Mouse (Mus musculus): ENCODE data around the gene Spg20. TPM values are rescaled to one million over a fixed set of nuclear protein-coding genes. Genes with fewer than 3 reads are reported as not detected.

Gene Spg20
- 14.1 and 16.1 TPM in 2 replicates for polyA plus RNA-seq (2015; fragmentation: Nextera tagmentation; extraction: Ambion mirVana)

DNA sequence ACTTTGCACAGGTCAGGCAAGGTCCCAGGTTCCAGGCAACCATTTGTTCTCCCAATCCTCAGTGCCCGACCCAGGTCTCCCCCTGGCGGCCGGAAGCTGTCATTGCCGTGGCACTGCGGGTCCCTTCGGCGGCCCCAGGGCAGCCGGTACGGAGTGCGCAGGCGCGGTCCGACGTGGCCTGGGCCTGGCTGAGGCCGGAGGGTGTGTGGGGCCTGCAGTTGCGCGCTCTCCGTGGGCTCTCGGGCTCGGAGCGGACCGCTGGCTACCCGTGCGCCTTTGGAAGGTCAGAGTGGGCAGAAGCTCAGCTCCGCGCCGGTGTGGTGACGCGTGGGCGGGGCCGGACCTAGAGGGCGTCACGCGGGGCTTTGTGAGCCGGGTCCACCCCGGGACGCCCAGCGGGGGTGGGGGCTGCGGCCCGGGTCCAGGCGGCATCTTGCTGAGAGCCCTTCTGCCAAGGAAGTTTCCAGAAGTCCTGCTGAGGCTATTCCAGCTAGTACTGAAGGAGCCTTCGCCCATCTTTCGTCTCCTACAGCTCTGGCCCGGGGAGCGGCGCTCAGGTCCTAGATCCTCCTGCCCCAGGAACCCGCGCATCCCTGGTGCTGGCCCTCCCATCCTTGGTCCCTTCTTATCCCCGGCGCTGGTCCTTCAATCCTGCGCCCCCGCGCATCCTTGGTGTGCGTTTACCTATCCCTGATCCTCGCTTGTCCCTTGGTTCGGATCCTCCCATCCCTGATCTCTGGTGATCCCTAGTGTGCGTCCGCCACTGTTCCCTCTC is at the start of gene Spg20:
TSS of gene Spg20 (plus strand) at position 174 of the 775 bp plus-strand sequence.
- H3K4me2 ChIP-seq: peak within 1 kb of the TSS; percentile 75
- under 1% methylated on average over 55 of the region's 58 CpGs for WGBS
- H3K36me3 ChIP-seq: peaks cover 3% of the 10 kb centered on the region
- no peaks in the 10 kb centered on the region for H3K9me3 ChIP-seq
- peak within 1 kb of the TSS; percentile 94 for H3K9ac ChIP-seq
- peak; percentile 96 for ATAC-seq (ENCODE audit: low FRiP score, low read depth)
- peak within 1 kb of the TSS; percentile 77 for H3K4me3 ChIP-seq
- H3K27ac ChIP-seq (replicated peaks): peak within 1 kb of the TSS; percentile 88
- H3K4me1 ChIP-seq (replicated peaks): peaks cover 20% of the 10 kb centered on the region
- H3K27me3 ChIP-seq: no peaks in the 10 kb centered on the region

- H3K36me3 ChIP-seq: no peaks in the 10 kb centered on the region
- H3K9ac ChIP-seq: no peak overlapping the region
- H3K9me3 ChIP-seq: no peaks in the 10 kb centered on the region
- no peak for ATAC-seq (ENCODE audit: low FRiP score, low read depth)
- WGBS: 49% methylated on average over 9 of the region's 9 CpGs
- no peak overlapping the region for H3K27ac ChIP-seq (replicated peaks)
- H3K27me3 ChIP-seq: 0 out of 2 replicates have a peak, but pooled peaks cover 2% of the 10 kb centered on the region
- H3K4me2 ChIP-seq: no peak overlapping the region
- peaks cover 17% of the 10 kb centered on the region; the same call in 1 of the 2 replicates for H3K4me1 ChIP-seq (replicated peaks)
- no peak overlapping the region for H3K4me3 ChIP-seq
Observed at GRCm38 (mm10) chr3:55062653-55063052, 49.3 kb upstream of the Spg20 start.

DNA sequence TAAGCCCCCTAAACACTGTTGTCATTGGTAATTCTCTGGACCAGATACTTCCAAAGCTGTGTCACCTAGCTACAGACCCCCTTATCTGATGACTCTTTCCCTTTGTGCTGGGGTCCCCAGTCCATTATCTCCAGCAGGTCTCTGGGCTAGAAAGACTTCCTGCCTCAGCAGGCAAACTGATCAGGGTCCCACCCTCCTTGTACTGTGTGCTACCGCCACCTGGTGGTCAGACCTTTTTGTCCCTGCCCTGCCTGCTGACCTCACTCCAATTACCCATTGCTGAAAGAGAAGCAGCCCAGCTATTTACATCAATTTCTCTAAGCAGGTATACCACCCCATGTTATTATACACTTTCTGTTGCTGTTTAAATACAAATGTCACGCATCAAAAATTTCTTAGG is 47.5 kb upstream of the Spg20 start:
- Histone ChIP-seq H3K27ac (replicated peaks) (no peak overlapping the region), H3K9ac (no peak overlapping the region)
- no peak for ATAC-seq (ENCODE audit: low FRiP score, low read depth)

GRCm38 (mm10) chr3:55065738-55066665 is 45.9 kb upstream of the Spg20 start:
- 49% methylated on average over 14 of the region's 14 CpGs for WGBS
- Histone ChIP-seq H3K4me1 (replicated peaks) (peaks cover 22% of the 10 kb centered on the region; the same call in 1 of the 2 replicates), H3K4me2 (peak overlapping the region; percentile 24), H3K9me3 (no peaks in the 10 kb centered on the region), H3K4me3 (no peak overlapping the region), H3K27me3 (no peaks in the 10 kb centered on the region), H3K27ac (replicated peaks) (peak overlapping the region; percentile 45), H3K36me3 (no peaks in the 10 kb centered on the region), H3K9ac (no peak overlapping the region)
- peak; percentile 54; the same call in 1 of the 2 replicates for ATAC-seq (ENCODE audit: low FRiP score, low read depth)

More for the DNA sequence above, 47.5 kb upstream of the Spg20 start:
- H3K4me3 ChIP-seq: no peak overlapping the region
- no peak overlapping the region for H3K4me2 ChIP-seq
- H3K36me3 ChIP-seq: no peaks in the 10 kb centered on the region
- 9% methylated on average over 2 of the region's 2 CpGs for WGBS
- H3K9me3 ChIP-seq: no peaks in the 10 kb centered on the region
- peaks cover 22% of the 10 kb centered on the region; the same call in 1 of the 2 replicates for H3K4me1 ChIP-seq (replicated peaks)
- H3K27me3 ChIP-seq: no peaks in the 10 kb centered on the region

DNA sequence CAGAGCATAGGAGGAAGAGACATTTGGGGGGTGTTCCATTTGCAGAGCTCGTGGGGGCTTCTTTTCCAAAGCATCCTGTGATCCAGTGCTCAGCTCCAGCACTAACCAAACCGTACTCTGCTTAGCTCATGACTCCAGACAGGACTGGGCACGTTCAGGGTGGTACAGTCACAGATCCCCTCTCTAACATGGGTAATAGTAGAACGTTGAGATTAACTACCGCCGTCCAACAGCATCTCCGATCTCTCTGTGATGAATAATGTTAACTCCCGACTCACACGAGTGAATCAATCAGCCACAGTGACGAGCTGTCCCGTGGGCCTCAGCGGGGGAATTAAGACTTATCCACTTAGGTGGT is 45.3 kb upstream of the Spg20 start:
- Histone ChIP-seq H3K4me1 (replicated peaks) (peaks cover 22% of the 10 kb centered on the region; the same call in 1 of the 2 replicates), H3K9ac (no peak overlapping the region), H3K27ac (replicated peaks) (peak overlapping the region; percentile 45; the same call in 1 of the 2 replicates), H3K4me3 (no peak overlapping the region), H3K27me3 (no peaks in the 10 kb centered on the region), H3K9me3 (no peaks in the 10 kb centered on the region), H3K4me2 (peak overlapping the region; percentile 24), H3K36me3 (no peaks in the 10 kb centered on the region)
- 45% methylated on average over 12 of the region's 12 CpGs for whole genome bisulfite sequencing
- ATAC-seq (ENCODE audit: low FRiP score, low read depth): peak; percentile 37; the same call in 1 of the 2 replicates

- no peak for ATAC-seq (ENCODE audit: low FRiP score, low read depth)
- WGBS: 33% methylated on average over 7 of the region's 7 CpGs
- Histone ChIP-seq H3K27me3 (no peaks in the 10 kb centered on the region), H3K4me1 (replicated peaks) (peaks cover 22% of the 10 kb centered on the region; the same call in 1 of the 2 replicates), H3K9ac (no peak overlapping the region), H3K27ac (replicated peaks) (no peak overlapping the region), H3K4me2 (no peak overlapping the region), H3K4me3 (no peak overlapping the region), H3K36me3 (no peaks in the 10 kb centered on the region), H3K9me3 (no peaks in the 10 kb centered on the region)
Observed at GRCm38 (mm10) chr3:55067791-55068434, 44.0 kb upstream of the Spg20 start.

DNA sequence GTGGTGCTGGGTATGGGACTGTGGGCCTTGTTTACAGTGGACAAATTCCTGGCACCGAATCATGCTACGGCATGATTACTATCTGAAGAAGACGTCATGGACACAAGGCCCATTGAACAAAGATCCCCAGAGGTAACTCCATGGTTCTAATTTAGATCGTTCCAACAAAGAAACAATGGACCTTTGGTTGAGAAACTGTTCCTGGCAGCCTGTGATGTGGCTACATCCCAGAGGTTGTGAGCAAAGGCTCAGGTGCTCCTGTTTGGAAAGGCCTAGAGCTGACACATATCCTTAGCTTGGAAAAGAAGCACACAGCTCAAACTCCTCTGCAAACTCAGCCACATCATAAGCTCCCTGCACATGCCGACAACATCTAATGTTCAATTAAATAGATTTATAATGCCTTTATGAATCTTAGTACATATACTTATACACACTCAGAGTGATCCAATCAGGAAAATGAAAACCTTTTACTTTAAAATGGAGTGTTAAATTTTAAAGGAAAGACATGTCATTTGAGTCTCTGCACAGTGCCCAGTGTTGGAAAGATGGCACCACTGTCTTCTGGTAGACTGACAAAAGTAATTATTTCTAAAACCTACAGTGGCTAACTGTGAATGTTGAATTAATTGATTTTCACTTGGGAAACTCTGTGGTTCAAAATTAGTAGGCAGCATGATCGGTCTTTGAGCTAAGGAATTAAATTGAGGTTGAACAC is 37.2 kb upstream of the Spg20 start:
- Histone ChIP-seq H3K9ac (no peak overlapping the region), H3K4me1 (replicated peaks) (peaks cover 10% of the 10 kb centered on the region; the same call in 1 of the 2 replicates), H3K4me3 (no peak overlapping the region), H3K4me2 (no peak overlapping the region), H3K27me3 (no peaks in the 10 kb centered on the region), H3K27ac (replicated peaks) (0 out of 2 replicates have a peak overlapping the region, but pooled peaks have one; percentile 38), H3K9me3 (no peaks in the 10 kb centered on the region), H3K36me3 (no peaks in the 10 kb centered on the region)
- 63% methylated on average over 6 of the region's 6 CpGs for WGBS
- peak; percentile 42; the same call in 1 of the 2 replicates for ATAC-seq (ENCODE audit: low FRiP score, low read depth)

- 44% methylated on average over 3 of the region's 3 CpGs for WGBS
- Histone ChIP-seq H3K36me3 (no peaks in the 10 kb centered on the region), H3K4me3 (no peak overlapping the region), H3K27ac (replicated peaks) (no peak overlapping the region), H3K9ac (no peak overlapping the region), H3K9me3 (no peaks in the 10 kb centered on the region), H3K4me1 (replicated peaks) (peaks cover 10% of the 10 kb centered on the region; the same call in 1 of the 2 replicates), H3K27me3 (no peaks in the 10 kb centered on the region), H3K4me2 (no peak overlapping the region)
- peak; percentile 59 for ATAC-seq (ENCODE audit: low FRiP score, low read depth)
Observed at GRCm38 (mm10) chr3:55075294-55075648, 36.6 kb upstream of the Spg20 start.

GRCm38 (mm10) chr3:55078233-55078632 is 33.7 kb upstream of the Spg20 start:
- Histone ChIP-seq H3K27me3 (no peaks in the 10 kb centered on the region), H3K9ac (no peak overlapping the region), H3K27ac (replicated peaks) (no peak overlapping the region), H3K36me3 (no peaks in the 10 kb centered on the region), H3K4me2 (no peak overlapping the region), H3K4me1 (replicated peaks) (peaks cover 10% of the 10 kb centered on the region; the same call in 1 of the 2 replicates), H3K9me3 (no peaks in the 10 kb centered on the region), H3K4me3 (no peak overlapping the region)
- ATAC-seq (ENCODE audit: low FRiP score, low read depth): no peak
- WGBS: 25% methylated on average over 6 of the region's 6 CpGs

DNA sequence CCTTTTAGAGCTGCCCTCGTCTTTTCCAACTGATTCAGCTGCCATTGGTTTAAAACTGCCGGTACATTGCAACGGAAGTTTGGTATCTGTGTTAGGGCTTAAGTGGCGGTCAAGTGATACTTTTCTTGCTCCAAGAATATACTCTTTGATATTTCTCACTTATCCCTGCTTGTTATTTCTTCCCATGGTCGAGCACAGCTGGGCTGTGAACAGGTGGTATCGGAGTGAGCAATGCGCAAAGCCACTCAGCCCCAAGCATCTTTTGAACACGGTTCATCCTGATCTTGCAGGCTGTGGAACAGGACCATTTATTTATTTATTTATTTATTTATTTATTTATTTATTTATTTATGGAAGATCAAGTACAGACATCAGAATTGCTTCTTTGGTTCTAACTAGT is 32.3 kb upstream of the Spg20 start:
- Histone ChIP-seq H3K4me3 (no peak overlapping the region), H3K9me3 (no peaks in the 10 kb centered on the region), H3K27me3 (no peaks in the 10 kb centered on the region), H3K4me2 (no peak overlapping the region), H3K4me1 (replicated peaks) (peaks cover 10% of the 10 kb centered on the region; the same call in 1 of the 2 replicates), H3K36me3 (no peaks in the 10 kb centered on the region), H3K27ac (replicated peaks) (no peak overlapping the region), H3K9ac (no peak overlapping the region)
- ATAC-seq (ENCODE audit: low FRiP score, low read depth): no peak
- 87% methylated on average over 8 of the region's 8 CpGs for WGBS

DNA sequence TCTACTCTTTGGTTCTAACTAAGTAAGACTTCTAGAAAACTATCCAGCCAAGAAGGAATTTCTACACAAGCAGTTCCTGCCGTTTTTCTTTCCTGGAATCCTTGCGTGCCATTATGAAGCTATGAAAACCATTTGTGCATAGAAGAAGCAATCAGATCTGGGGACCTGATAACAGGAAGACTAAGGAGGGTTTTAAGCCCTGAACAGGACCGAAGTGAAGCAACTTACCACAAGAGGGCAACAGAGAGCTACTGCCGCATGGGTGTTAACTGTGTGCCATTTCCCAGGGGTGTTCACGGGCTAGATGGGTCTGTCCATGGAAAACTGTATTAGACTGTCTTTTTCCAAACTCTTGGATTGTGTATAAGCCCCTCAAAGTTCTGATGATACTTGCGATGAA is 31.9 kb upstream of the Spg20 start:
- Histone ChIP-seq H3K4me1 (replicated peaks) (peaks cover 13% of the 10 kb centered on the region; the same call in 1 of the 2 replicates), H3K9ac (no peak overlapping the region), H3K4me3 (no peak overlapping the region), H3K27me3 (no peaks in the 10 kb centered on the region), H3K27ac (replicated peaks) (no peak overlapping the region), H3K9me3 (no peaks in the 10 kb centered on the region), H3K4me2 (no peak overlapping the region), H3K36me3 (no peaks in the 10 kb centered on the region)
- 20% methylated on average over 6 of the region's 6 CpGs for WGBS
- no peak for ATAC-seq (ENCODE audit: low FRiP score, low read depth)
